Mouse (Mus musculus) right cerebral cortex, postnatal 36 days (tissue): ENCODE data around the gene Gnl3l.

Source experiments
- DNase-seq, 2 experiments: peaks; one replicate each; pipeline ENCODE4 v3.0.0; 2022; ENCODE audit warnings: low spot score in 2 of 2, mixed read lengths in 1 of 2

The Gnl3l gene

DNA sequence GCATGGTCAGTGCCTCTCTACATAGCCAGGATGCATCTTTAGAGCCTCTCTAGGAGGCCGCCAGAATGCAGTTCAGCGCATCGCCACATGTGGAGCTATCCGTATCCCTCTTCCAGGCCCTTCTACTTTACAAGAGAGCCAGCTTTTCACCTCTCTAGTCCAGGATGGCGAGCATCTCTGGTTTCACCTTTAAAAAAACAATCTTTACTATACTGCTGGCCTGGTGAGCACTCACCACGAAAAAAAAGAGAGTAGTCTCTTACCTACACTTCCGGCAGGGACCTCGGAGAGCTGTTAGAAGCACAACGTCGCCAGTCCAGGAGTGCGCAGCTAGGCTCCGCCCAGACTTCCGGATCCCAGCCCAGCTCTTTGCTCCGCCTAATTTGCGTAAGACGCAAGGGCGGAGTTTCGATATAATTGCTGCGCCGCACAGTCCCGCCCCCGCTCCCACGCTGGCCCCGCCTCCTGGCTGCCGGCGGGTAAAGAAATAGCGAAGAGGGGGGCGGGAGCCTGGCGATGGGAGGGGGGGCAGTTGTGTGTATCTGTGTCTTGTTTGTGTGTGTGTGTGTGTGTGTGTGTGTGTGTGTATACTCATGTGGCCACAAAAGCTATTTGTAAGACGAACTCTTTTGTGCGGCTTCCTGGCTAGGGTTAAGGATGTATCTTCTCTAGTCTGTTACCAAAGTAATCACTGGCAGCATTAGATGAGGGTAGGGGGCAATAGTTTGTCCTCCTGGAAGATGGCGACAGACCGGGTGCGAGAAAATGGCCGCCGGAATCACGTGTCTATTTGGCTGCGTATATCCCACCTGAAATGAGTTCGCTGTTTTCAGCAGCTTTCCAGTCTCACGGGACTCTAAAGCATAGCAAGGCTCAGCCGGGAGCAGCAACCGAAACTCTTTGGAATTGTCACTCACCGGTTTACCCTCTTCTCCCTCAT lies at the start of gene Gnl3l:
TSS of gene Gnl3l (minus strand) at position 385 of the 940 bp plus-strand sequence.
- DNase-seq = peak; percentile 80 to 84

DNA sequence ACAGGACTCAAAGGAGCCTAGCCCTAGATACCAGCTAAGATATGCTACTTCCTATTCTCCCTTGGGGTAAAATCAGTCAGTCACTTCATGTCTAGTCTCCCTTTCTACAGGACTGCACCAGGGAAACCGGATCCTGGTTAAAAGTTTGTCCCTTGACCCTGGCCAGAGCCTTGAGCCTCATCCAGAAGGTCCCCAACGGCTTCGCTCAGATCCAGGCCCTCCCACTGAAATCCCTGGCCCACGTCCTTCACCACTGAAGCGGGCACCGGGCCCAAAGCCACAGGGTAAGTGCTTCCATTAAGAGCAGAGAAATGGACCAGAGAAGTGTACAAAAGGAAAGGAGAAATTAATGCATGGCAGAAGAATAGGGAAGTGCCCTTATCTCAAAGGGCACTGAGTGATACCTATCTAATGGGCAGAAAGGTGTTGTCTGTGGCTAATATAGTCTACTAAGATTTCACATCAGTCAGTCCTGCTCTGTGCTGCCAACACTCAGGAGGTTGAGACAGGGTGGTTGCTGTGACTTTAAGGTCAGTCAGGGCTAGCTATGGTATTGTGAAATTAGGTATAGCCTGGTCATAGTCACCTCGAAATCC lies 49.0 kb upstream of the Gnl3l start:
- DNase-seq = no peak

GRCm38 (mm10) chrX:151061615-151062299 lies 44.6 kb upstream of the Gnl3l start:
- DNase-seq = no peak

DNA sequence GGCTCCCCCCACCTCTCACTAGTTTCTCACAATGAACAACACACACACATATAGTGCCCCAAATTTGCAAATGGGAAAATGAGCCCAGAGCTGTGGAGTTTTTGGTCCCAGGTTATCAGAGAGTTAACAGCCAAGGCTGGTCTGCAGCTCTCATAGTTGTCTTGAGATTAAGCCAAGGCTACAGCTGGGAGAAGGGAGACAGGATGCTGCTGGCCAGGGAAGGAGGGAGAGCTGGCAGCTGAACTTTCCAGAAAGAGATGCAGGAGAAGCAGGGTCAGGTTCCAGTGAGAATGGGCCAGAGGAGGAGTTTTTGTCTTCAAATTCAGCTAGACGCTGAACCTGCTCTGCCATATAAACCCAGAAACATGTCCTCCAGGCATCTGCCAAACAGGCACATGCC lies 42.2 kb upstream of the Gnl3l start:
- DNase-seq = no peak

DNA sequence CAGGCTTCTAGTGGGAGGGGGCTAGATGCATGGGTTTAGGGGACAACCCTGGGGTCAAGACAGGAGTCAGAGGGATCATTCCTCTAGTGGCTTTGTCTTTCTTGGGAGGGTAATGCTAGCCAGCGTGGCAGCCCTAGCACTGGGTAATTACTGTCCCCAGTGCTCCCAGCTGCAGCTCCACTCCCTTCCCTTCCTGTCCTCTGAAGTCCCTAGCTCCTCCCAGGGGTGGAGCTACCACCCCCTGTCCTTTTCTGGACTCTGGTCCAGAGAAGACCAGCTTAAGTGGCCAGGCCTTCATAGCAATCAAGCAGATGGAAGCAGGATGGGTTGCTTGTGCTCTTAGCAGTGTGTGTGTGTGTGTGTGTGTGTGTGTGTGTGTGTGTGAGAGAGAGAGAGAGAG lies 38.4 kb upstream of the Gnl3l start:
- no peak for DNase-seq

DNA sequence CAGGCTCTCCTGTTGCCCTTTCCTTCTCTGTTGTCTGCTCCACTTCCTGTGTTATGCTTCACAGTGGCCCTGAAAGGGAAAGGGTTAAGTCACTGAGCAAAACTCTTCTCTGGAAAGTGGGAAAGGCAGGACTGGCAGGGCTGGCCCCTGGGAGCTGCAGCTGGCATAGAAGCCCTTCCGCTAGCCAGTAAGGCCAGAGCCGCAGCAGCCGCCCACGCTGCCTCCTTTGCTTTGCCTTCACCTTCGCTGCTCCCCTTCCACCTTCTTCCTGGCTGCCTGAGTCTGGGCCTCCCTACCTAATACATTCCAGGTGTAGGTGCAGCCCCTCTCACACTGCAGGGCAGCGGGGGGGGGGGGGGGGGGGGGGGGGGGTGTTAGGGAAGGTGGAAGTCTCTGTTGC lies 37.4 kb upstream of the Gnl3l start:
- no peak for DNase-seq

DNA sequence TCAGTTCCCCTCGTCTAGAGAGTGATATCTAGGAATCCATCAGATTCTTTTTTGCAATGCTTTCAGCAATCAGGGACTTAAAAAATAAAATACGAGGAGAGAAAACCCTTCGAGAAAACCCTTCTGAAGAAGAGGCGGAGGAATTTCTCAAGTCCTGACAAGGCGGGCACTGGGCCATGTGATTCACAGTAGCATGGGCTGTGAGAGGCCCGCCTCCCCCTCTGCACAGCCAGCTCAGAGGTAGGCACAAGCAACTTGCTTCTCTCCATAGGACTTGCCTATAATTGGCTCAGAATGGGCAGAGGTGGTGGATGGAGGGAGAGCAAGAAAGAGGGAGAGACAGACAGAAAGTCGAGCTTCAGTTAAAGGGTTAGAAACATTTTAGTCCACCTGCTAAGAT lies 33.2 kb upstream of the Gnl3l start:
- peak; percentile 45 to 58 for DNase-seq

DNA sequence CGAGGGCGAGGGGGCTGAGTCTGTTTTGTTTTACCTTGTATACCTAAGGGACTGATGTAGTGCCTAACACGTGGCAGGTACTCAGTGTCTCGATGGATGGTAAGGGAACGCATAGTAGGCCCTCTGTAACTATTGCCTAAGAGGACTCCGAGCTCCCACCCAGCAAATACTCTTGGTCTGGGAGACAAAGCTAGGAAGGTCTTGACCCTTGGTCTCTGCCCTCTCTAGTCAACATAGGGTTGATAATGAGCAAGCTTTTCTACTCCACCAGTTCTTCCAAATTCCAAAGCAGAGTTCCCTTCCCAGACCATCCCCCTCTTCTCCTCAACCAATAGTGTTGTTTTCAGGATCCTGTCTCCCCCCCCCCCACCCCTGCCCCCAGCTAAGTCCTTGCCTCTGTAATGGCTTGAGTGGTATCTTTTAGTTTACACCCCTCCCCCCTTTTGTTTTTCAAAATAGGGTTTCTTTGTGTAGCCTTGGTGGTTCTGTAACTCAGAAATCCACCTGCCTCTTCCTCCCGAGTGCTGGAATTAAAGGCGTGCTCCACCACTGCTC lies 32.6 kb upstream of the Gnl3l start:
- no peak for DNase-seq

DNA sequence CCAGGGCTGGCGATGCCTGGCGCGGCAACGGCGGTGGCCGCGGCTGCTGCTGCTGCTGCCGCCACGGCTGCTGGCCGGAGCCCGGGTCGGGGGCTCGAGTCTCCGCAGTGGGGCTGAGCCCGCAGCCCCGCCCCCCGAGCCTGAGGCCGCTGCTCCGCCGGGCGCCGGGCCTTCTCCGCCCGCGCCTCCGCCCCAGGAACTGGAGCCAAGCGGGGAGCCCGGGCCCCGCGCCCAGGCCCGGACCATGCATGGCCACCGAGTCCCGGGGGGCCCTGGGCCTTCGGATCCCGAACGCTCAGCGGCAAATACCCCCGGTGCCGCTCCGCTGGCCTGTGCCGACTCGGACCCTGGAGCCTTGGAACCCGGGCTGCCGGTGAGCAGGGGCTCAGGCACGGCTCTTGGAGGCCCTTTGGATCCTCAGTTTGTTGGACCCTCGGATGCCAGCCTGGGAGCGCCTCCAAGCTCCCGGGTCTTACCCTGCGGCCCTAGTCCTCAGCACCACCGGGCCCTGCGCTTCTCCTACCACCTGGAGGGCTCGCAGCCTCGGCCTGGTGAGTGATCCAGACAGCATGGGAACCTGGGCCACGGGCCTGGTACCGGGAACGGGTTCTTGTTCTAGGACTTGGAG lies 30.4 kb upstream of the Gnl3l start:
- no peak for DNase-seq

DNA sequence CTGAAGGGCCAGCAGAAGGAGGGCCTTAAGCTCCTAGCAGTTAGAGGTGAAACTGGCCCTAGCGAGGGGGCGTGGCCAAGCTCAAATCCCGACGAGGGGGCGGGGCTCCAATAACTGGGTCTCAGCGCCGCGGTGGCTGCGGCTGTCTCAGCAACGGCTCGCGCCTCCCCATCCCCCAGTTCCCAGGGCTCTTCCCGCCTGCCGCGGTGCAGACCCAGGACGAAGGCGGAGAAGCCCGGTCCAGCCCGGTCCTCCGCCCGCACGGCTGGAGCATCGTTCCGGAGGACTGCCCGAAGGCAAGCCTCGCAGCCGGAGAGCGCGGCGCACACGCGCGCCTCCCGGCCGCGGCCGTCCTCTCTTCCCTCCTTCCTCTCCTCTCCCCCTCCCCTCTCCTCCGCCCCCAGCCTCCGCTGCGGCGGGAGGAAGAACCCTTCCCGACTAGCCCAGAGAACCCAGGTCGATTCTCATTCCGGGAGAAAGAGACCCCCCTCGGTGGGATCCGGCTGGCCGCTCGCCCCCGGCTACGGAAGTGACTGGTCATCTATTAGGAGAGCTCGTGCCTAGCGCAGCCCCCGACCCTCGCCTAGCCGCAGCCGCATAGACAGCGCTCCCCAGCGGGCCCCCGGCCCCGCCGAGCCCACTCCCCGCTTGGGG lies 29.8 kb upstream of the Gnl3l start:
- peak; percentile 66 to 70 for DNase-seq

GRCm38 (mm10) chrX:151046321-151046720 lies 29.2 kb upstream of the Gnl3l start:
- DNase-seq = peak in 1 of 2 experiments; percentile 1

GRCm38 (mm10) chrX:151045850-151046249 lies 28.7 kb upstream of the Gnl3l start, which contains the start of gene Fgd1:
TSS of gene Fgd1 (plus strand) at chrX:151046150.
- DNase-seq = no peak

DNA sequence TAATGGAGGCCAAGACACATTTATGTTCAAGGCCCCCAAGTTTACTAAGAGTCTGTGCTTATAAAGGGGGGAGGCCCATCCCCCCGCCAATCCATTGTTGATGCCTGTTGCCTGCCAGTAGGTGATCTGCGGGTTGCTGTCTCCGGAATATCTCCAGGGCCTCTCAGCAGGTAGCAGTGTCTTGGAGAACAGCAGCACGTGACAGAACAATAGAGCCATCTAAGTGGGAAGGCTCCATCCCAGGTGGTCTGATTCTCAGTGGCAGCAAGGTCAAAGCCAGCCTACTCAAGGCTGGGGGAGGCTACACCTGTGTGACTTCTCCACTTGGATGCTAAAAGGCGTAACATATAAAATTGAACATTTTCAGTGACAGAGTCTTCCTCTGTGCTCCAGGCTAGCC lies 24.1 kb upstream of the Gnl3l start:
- no peak for DNase-seq

DNA sequence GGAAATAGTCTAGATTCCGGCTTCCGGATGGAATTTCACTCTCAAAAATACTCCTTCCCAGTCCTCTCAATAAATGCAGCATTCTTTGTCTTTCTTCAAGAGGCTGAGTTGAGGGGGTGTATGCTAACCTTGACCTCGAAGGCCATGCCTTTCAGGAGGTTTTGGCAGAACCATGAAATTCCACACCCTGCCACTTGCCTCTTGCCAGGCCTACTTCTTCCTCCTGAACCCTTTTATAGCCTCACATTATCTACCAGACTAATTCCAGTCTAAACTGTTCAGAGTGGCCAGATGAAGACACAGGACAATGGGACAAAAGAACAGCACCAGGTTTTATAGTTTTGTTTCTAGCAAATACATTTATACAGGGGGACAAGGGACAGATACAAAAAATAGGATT lies 14.3 kb upstream of the Gnl3l start:
- DNase-seq = no peak

DNA sequence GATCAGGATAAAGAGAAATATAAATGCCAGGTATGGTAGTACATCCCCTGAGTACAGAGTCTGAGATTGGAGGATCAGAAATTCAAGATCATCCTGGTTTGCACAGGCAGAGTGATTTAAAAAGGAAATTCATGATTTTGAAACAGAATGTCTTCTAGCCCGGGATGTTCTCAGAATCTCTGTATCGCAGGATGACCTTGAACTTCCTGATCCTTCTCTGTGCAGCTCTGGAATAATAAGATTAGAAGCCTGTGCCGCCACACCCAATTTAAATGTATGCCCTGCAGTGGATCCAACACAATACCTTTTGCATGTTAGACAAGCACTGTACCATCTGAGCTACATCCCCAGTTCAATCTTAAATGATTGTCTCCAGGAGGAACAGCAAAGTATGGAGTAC lies 1.7 kb upstream of the Gnl3l start:
- no peak for DNase-seq

- DNase-seq = no peak
Measured at GRCm38 (mm10) chrX:151017897-151018296, 775 bp upstream of the Gnl3l start.

GRCm38 (mm10) chrX:150996775-150997174 lies 20.3 kb downstream of the Gnl3l start:
- peak; percentile 25 to 67 for DNase-seq

GRCm38 (mm10) chrX:150981621-150982020 lies 35.5 kb downstream of the Gnl3l start:
- no peak for DNase-seq

DNA sequence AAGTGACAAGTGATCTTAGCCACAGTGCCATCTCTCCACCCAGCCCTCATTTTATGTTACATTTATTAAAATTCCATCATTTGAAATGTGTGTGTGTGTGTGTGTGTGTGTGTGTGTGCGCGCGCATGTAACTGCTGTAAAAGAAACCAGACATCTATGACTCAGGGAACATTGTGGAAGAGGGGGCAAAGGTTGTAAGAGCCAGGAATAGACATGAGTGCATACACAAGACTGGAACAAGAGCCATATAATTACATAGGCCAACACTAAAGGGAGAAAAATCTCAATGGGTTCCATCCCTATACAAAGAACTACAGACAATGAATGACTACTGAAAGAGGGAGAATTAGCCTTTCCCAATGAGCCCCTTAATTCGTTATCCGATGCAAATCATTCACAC lies 41.7 kb downstream of the Gnl3l start:
- no peak for DNase-seq

GRCm38 (mm10) chrX:150963027-150963426 lies 54.1 kb downstream of the Gnl3l start:
- DNase-seq = no peak

GRCm38 (mm10) chrX:150960702-150961101 lies 56.4 kb downstream of the Gnl3l start:
- DNase-seq = no peak
